Mouse (Mus musculus): ENCODE data around the gene Fbln5. TPM values are rescaled to one million over a fixed set of nuclear protein-coding genes. Genes with fewer than 3 reads are reported as not detected.

Gene Fbln5
- polyA plus RNA-seq, 1 experiment from 2014 or later: 22.5 TPM

- DNase-seq (ENCODE audit: low spot score): no peak
Measured at GRCm38 (mm10) chr12:101763065-101763464, 55.8 kb downstream of the Fbln5 start.

- DNase-seq (ENCODE audit: low spot score): no peak
Measured at GRCm38 (mm10) chr12:101762054-101762453, 56.8 kb downstream of the Fbln5 start.

- no peak for DNase-seq (ENCODE audit: low spot score)
Measured at GRCm38 (mm10) chr12:101759440-101760045, 59.3 kb downstream of the Fbln5 start.

- DNase-seq (ENCODE audit: low spot score): no peak
Measured at GRCm38 (mm10) chr12:101758698-101759097, 60.2 kb downstream of the Fbln5 start.

- DNase-seq (ENCODE audit: low spot score): no peak
Measured at GRCm38 (mm10) chr12:101742375-101742774, 76.5 kb downstream of the Fbln5 start.

- no peak for DNase-seq (ENCODE audit: low spot score)
Measured at GRCm38 (mm10) chr12:101740486-101740885, 78.4 kb downstream of the Fbln5 start.

- DNase-seq (ENCODE audit: low spot score): no peak
Measured at GRCm38 (mm10) chr12:101740045-101740444, 78.8 kb downstream of the Fbln5 start.

GRCm38 (mm10) chr12:101718755-101719150 is 100.1 kb downstream of the Fbln5 start:
- DNase-seq (ENCODE audit: low spot score): no peak

GRCm38 (mm10) chr12:101718054-101718754 is 100.7 kb downstream of the Fbln5 start, which contains the start of gene Tc2n:
Gene Tc2n, minus strand, starts transcription at chr12:101718523.
- peak; percentile 48 for DNase-seq (ENCODE audit: low spot score)

GRCm38 (mm10) chr12:101699176-101699575 is 119.7 kb downstream of the Fbln5 start:
- DNase-seq (ENCODE audit: low spot score): no peak

Other genes with a start within 250 kb of the Fbln5 start
- 0.37 and 0.51 TPM in 2 replicates for gene Tc2n, start 100.5 kb downstream of the Fbln5 start, polyA plus RNA-seq (2015; fragmentation: Nextera tagmentation; extraction: Ambion mirVana)
- gene Trip11, start 94.2 kb upstream of the Fbln5 start, polyA plus RNA-seq (2015; fragmentation: Nextera tagmentation; extraction: Ambion mirVana): 28.0 and 35.6 TPM in 2 replicates
- gene Atxn3, start 139.2 kb upstream of the Fbln5 start, polyA plus RNA-seq (2015; fragmentation: Nextera tagmentation; extraction: Ambion mirVana): 18.5 and 19.9 TPM in 2 replicates
- gene Cpsf2, start 156.9 kb upstream of the Fbln5 start, polyA plus RNA-seq (2015; fragmentation: Nextera tagmentation; extraction: Ambion mirVana): 27.6 and 28.5 TPM in 2 replicates

Data from thymus, postnatal 0 days (tissue).